Mouse (Mus musculus) G1E (cell line): ENCODE data around the gene Cntn5.

Experiments used
- CTCF ChIP-seq: IDR thresholded peaks from 2 replicates; pipeline ENCODE4 v1.5.1; 2012; ENCODE audit warnings: low read depth, low read length, inconsistent platforms, mixed read lengths
- TAL1 ChIP-seq: conservative IDR thresholded peaks from 2 replicates; pipeline ENCODE4 v1.6.1; 2012; ENCODE audit warnings: low read depth, low read length, inconsistent platforms, mixed read lengths

- TF ChIP-seq CTCF, result no peak
- TF ChIP-seq TAL1, result no peak
Observed at GRCm38 (mm10) chr9:9886210-9886609, 1018.4 kb downstream of the Cntn5 start.
